Mouse (Mus musculus): ENCODE measurements around the gene Smok3b. TPM values are rescaled to one million over a fixed set of nuclear protein-coding genes. Genes with fewer than 3 reads are reported as not detected.

Gene Smok3b
- total and polyA plus RNA-seq, 3 experiments: not detected

GRCm38 (mm10) chr5:137974724-137975123, 46.5 kb upstream of the Smok3b start:
- H3K4me1 ChIP-seq (ENCODE audit: control insufficient read depth in 1 of 2, insufficient read depth in 2 of 2): no peaks in the 10 kb centered on the region
- H3K4me3 ChIP-seq (replicated peaks in 1 of 3; ENCODE audit: low read depth in 2 of 3, low read length in 2 of 3, poor library complexity in 1 of 3): no peak overlapping the region
- no peak overlapping the region for H3K9ac ChIP-seq (ENCODE audit: insufficient read depth, low read depth)
- TF ChIP-seq E2F4 (IDR thresholded peaks at IDR 0.05; ENCODE audit: insufficient replicate concordance, low read depth, low read length) (no peak), EP300 (IDR thresholded peaks at IDR 0.05; ENCODE audit: low read length) (no peak), USF2 (conservative IDR thresholded peaks at IDR 0.05; ENCODE audit: low read depth, low read length) (no peak), ETS1 (conservative IDR thresholded peaks at IDR 0.05; ENCODE audit: low read depth, low read length) (no peak), SMC3 (IDR thresholded peaks at IDR 0.05; ENCODE audit: low read depth, low read length) (no peak), JUN (IDR thresholded peaks at IDR 0.05; ENCODE audit: insufficient read depth, low read depth, low read length) (no peak), CHD1 (IDR thresholded peaks at IDR 0.05; ENCODE audit: low read depth, low read length) (no peak), GABPA (IDR thresholded peaks at IDR 0.05; ENCODE audit: insufficient replicate concordance, low read depth, low read length) (no peak), POLR2A (IDR thresholded peaks at IDR 0.05; ENCODE audit: low read depth, low read length) (no peak), MAFK (IDR thresholded peaks at IDR 0.05; ENCODE audit: insufficient replicate concordance, low read length) (no peak), ELF1 (IDR thresholded peaks at IDR 0.05; ENCODE audit: low read depth, low read length) (no peak), ZC3H11A (IDR thresholded peaks at IDR 0.05; ENCODE audit: low read depth, low read length) (no peak), CHD2 (IDR thresholded peaks at IDR 0.05; ENCODE audit: low read length) (no peak), ZMIZ1 (IDR thresholded peaks at IDR 0.05; ENCODE audit: low read depth, low read length) (no peak), NRF1 (IDR thresholded peaks at IDR 0.05; ENCODE audit: low read depth, low read length) (no peak), IRF4 (IDR thresholded peaks at IDR 0.05; ENCODE audit: low read depth, low read length) (no peak), CTCF (conservative IDR thresholded peaks at IDR 0.05 in 1 of 2, IDR thresholded peaks at IDR 0.05 in 1 of 2; ENCODE audit: low read depth in 2 of 2, low read length in 2 of 2) (no peak), TCF12 (IDR thresholded peaks at IDR 0.05; ENCODE audit: low read depth, low read length) (no peak)
- H3K27me3 ChIP-seq (replicated peaks): peaks cover 15% of the 10 kb centered on the region
- DNase-seq (ENCODE audit: extremely low read depth): no peak
- no peaks in the 10 kb centered on the region for H3K79me2 ChIP-seq (replicated peaks; ENCODE audit: control insufficient read depth, extremely low read depth, insufficient read depth, poor library complexity, severe bottlenecking)
- H3K36me3 ChIP-seq (replicated peaks in 1 of 2; ENCODE audit: control insufficient read depth in 1 of 2, insufficient read depth in 1 of 2, low read length in 1 of 2): no peaks in the 10 kb centered on the region
- H3K4me2 ChIP-seq (ENCODE audit: insufficient read depth, low read depth, poor library complexity, severe bottlenecking): no peak overlapping the region
- H3K9me3 ChIP-seq (replicated peaks; ENCODE audit: low read length): no peaks in the 10 kb centered on the region
- in situ Hi-C loops (cut with MboI; ENCODE audit: low pct_ligation_motif_present, low pct_unique_long_range_greater_than_20kb, low sequenced_read_pairs): loop anchor here (5.0 kb wide), 1 partner anchor 82 kb away; no protein-coding TSS in a partner anchor
- no peak overlapping the region for H3K27ac ChIP-seq (ENCODE audit: insufficient read depth, low read depth)
- dilution Hi-C loops (cut with MboI; ENCODE audit: extremely low pct_ligation_motif_present, extremely low pct_unique_long_range_greater_than_20kb, low sequenced_read_pairs): no loop called here

- H3K79me2 ChIP-seq (replicated peaks; ENCODE audit: control insufficient read depth, extremely low read depth, insufficient read depth, poor library complexity, severe bottlenecking): no peaks in the 10 kb centered on the region
- dilution Hi-C loops (cut with MboI; ENCODE audit: extremely low pct_ligation_motif_present, extremely low pct_unique_long_range_greater_than_20kb, low sequenced_read_pairs) (no loop called here), in situ Hi-C loops (cut with MboI; ENCODE audit: low pct_ligation_motif_present, low pct_unique_long_range_greater_than_20kb, low sequenced_read_pairs) (no loop called here)
- H3K4me3 ChIP-seq (replicated peaks in 1 of 3; ENCODE audit: low read depth in 2 of 3, low read length in 2 of 3, poor library complexity in 1 of 3): no peak overlapping the region
- H3K9ac ChIP-seq (ENCODE audit: insufficient read depth, low read depth): no peak overlapping the region
- no peaks in the 10 kb centered on the region for H3K9me3 ChIP-seq (replicated peaks; ENCODE audit: low read length)
- H3K4me1 ChIP-seq (ENCODE audit: control insufficient read depth in 1 of 2, insufficient read depth in 2 of 2): no peaks in the 10 kb centered on the region
- H3K36me3 ChIP-seq (replicated peaks in 1 of 2; ENCODE audit: control insufficient read depth in 1 of 2, insufficient read depth in 1 of 2, low read length in 1 of 2): no peaks in the 10 kb centered on the region
- no peak overlapping the region for H3K4me2 ChIP-seq (ENCODE audit: insufficient read depth, low read depth, poor library complexity, severe bottlenecking)
- no peak for TF ChIP-seq MEF2A (IDR thresholded peaks at IDR 0.05; ENCODE audit: borderline replicate concordance, low read depth, low read length)
- no peak for TF ChIP-seq CHD2 (IDR thresholded peaks at IDR 0.05; ENCODE audit: low read length)
- no peak for TF ChIP-seq TCF12 (IDR thresholded peaks at IDR 0.05; ENCODE audit: low read depth, low read length)
- no peak for TF ChIP-seq MYC (IDR thresholded peaks at IDR 0.05; ENCODE audit: low read depth, low read length)
- no peak for TF ChIP-seq SMC3 (IDR thresholded peaks at IDR 0.05; ENCODE audit: low read depth, low read length)
- TF ChIP-seq HCFC1 (IDR thresholded peaks at IDR 0.05; ENCODE audit: low read depth, low read length): no peak
- no peak for TF ChIP-seq MAZ (IDR thresholded peaks at IDR 0.05; ENCODE audit: low read depth, low read length)
- no peak for TF ChIP-seq IRF4 (IDR thresholded peaks at IDR 0.05; ENCODE audit: low read depth, low read length)
- H3K27ac ChIP-seq (ENCODE audit: insufficient read depth, low read depth): no peak overlapping the region
- DNase-seq (ENCODE audit: extremely low read depth): no peak
- peaks cover 13% of the 10 kb centered on the region for H3K27me3 ChIP-seq (replicated peaks)
Measured at GRCm38 (mm10) chr5:137975434-137975833, 45.8 kb upstream of the Smok3b start.
